In the genomic region with DNA sequence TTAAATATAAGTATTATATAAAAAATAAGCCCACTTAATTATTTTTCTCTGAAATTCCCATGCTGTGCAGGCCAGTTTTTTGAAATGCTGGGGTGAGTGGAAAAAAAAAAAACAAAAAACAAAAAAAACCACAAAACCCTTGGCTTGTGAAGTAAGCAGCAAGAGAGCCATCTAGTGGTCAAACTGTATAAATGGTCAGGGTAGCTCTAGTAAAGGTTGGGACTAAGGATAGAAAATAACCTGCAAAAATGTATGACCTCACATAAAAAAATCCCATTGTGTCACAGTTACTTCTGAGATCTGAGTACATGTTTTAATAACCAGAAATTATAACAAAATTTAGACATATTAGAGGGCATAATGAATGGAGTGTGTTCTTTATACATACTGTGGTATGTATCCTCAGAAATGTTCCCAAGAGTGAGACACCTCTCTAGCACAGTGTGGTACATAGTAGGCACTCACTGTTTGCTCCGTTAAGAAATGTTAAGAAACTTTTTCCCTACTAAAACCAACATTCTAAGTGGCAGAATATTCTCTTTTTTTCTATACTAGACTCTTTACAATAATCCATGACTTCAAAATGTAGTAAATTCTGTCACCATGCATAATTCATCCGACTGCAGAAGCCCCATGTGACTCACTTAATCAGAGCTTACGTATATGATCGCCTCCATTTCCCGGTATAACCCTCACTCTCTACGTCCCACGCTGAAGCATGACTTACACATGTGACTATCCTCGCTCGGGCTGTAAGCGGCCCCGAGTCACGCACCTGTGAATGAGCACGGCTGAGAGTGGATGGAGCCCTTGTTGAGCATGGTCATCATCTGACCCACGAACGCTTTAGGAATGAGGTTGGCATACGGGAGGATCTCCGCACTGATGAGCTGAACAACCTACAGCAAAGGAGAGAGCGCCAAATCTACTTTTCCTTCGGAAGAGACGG, we compare ENCODE assay signal across 8 mouse cellular contexts.
DNase-seq lines count a peak whose midpoint lies in the region; ATAC-seq and TF ChIP-seq lines count a peak whose summit lies in the region.

No protein-coding gene starts in this region.

- no peak overlapping the region for H3K4me3 ChIP-seq in cerebellum, adult 2 months (replicated peaks; ENCODE audit: insufficient read depth, low read depth, low read length)
- H3K4me3 ChIP-seq in midbrain, embryonic 11.5 days (ENCODE audit: low read depth, low read length): no peak overlapping the region
- no peak overlapping the region for H3K4me3 ChIP-seq in midbrain, embryonic 10.5 days
- no peak overlapping the region for H3K4me3 ChIP-seq in intestine, embryonic 15.5 days (replicated peaks)

- peaks cover 2% of the 10 kb centered on the region; the same call in 1 of the 2 replicates for H3K36me3 ChIP-seq in midbrain, embryonic 11.5 days (ENCODE audit: control insufficient read depth, insufficient read depth, low read length)
- H3K36me3 ChIP-seq in midbrain, embryonic 10.5 days: peaks cover 69% of the 10 kb centered on the region
- peaks cover 6% of the 10 kb centered on the region; the same call in 1 of the 2 replicates for H3K36me3 ChIP-seq in intestine, embryonic 15.5 days

- 0 out of 2 replicates have a peak, but pooled peaks have one; percentile 28 for TF ChIP-seq CTCF in cerebellum, adult 2 months (IDR thresholded peaks at IDR 0.05; ENCODE audit: borderline replicate concordance, insufficient read depth, low read depth, low read length)

- H3K27ac ChIP-seq in cerebellum, adult 2 months (ENCODE audit: insufficient read depth, low read length): no peak overlapping the region
- no peak overlapping the region for H3K27ac ChIP-seq in midbrain, embryonic 11.5 days (ENCODE audit: low read depth, low read length)
- H3K27ac ChIP-seq in midbrain, embryonic 10.5 days (replicated peaks): no peak overlapping the region
- no peak overlapping the region for H3K27ac ChIP-seq in intestine, embryonic 15.5 days

- DNase-seq in cerebellum, adult 2 months: peak in 1 of 2 experiments; percentile 54
- no peak for DNase-seq in cerebellum, adult 18-20 months
- peak; percentile 85 for DNase-seq in midbrain, embryonic 11.5 days (ENCODE audit: low spot score, missing footprints)
- no peak for DNase-seq in midbrain, embryonic 10.5 days (ENCODE audit: low spot score)
- DNase-seq in retina, postnatal 1 day: peak; percentile 81
- DNase-seq in thymus, postnatal 4 days: no peak
- no peak for DNase-seq in layer of hippocampus, adult 8-10 months (ENCODE audit: low spot score in 2 of 2)

- WGBS in cerebellum, adult 2 months: 89% methylated on average over 20 of the region's 20 CpGs
- 92% methylated on average over 20 of the region's 20 CpGs for WGBS in midbrain, embryonic 11.5 days
- WGBS in midbrain, embryonic 10.5 days: 91% methylated on average over 20 of the region's 20 CpGs
- 90% methylated on average over 20 of the region's 20 CpGs for WGBS in intestine, embryonic 15.5 days

- peak; percentile 73 for ATAC-seq in midbrain, embryonic 11.5 days (ENCODE audit: low FRiP score)
- ATAC-seq in intestine, embryonic 15.5 days: peak; percentile 74

- no peak overlapping the region for H3K9ac ChIP-seq in midbrain, embryonic 11.5 days (ENCODE audit: low read length)
- H3K9ac ChIP-seq in intestine, embryonic 15.5 days: no peak overlapping the region

- no peak for TF ChIP-seq POLR2A in cerebellum, adult 2 months (IDR thresholded peaks at IDR 0.05; ENCODE audit: borderline replicate concordance, insufficient read depth, low read length)

- H3K9me3 ChIP-seq in midbrain, embryonic 11.5 days (ENCODE audit: control insufficient read depth, low read length): no peaks in the 10 kb centered on the region
- no peaks in the 10 kb centered on the region for H3K9me3 ChIP-seq in midbrain, embryonic 10.5 days (replicated peaks)
- no peaks in the 10 kb centered on the region for H3K9me3 ChIP-seq in intestine, embryonic 15.5 days

- no peak overlapping the region for H3K4me2 ChIP-seq in midbrain, embryonic 11.5 days
- no peak overlapping the region for H3K4me2 ChIP-seq in intestine, embryonic 15.5 days (replicated peaks)

- no peaks in the 10 kb centered on the region for H3K4me1 ChIP-seq in cerebellum, adult 2 months (ENCODE audit: control insufficient read depth, insufficient read depth, low read length)
- H3K4me1 ChIP-seq in midbrain, embryonic 11.5 days (ENCODE audit: control insufficient read depth, insufficient read depth, low read length): no peaks in the 10 kb centered on the region
- H3K4me1 ChIP-seq in midbrain, embryonic 10.5 days: no peaks in the 10 kb centered on the region
- no peaks in the 10 kb centered on the region for H3K4me1 ChIP-seq in intestine, embryonic 15.5 days (replicated peaks)

- H3K27me3 ChIP-seq in cerebellum, adult 2 months (ENCODE audit: control insufficient read depth, insufficient read depth, low read length): no peaks in the 10 kb centered on the region
- no peaks in the 10 kb centered on the region for H3K27me3 ChIP-seq in midbrain, embryonic 11.5 days (ENCODE audit: control insufficient read depth, insufficient read depth, low read length)
- H3K27me3 ChIP-seq in midbrain, embryonic 10.5 days (ENCODE audit: low read depth, poor library complexity, severe bottlenecking): no peaks in the 10 kb centered on the region
- no peaks in the 10 kb centered on the region for H3K27me3 ChIP-seq in intestine, embryonic 15.5 days (replicated peaks)

Comparison
In these comparisons a context has a peak if more than half of its experiments do, and no peak if none do; other contexts are left out.
1. DNase-seq: peak in midbrain, embryonic 11.5 days (single experiment) and retina, postnatal 1 day (single experiment); none in cerebellum, adult 18-20 months (0 of 2), midbrain, embryonic 10.5 days (single experiment), thymus, postnatal 4 days (single experiment) and layer of hippocampus, adult 8-10 months (0 of 2).